Mouse (Mus musculus): ENCODE results near the gene Nudt2. TPM values are rescaled to one million over a fixed set of nuclear protein-coding genes. Genes with fewer than 3 reads are reported as not detected.

Gene Nudt2
- polyA plus RNA-seq, 1 experiment from 2014 or later, result 57.6 TPM

- Histone ChIP-seq H3K4me1 (peaks cover 16% of the 10 kb centered on the region), H3K9ac (peak overlapping the region; percentile 66), H3K9me3 (no peaks in the 10 kb centered on the region), H3K4me2 (replicated peaks) (peak overlapping the region; percentile 79), H3K27me3 (replicated peaks) (no peaks in the 10 kb centered on the region), H3K4me3 (peak overlapping the region; percentile 46), H3K36me3 (no peaks in the 10 kb centered on the region), H3K27ac (0 out of 2 replicates have a peak overlapping the region, but pooled peaks have one; percentile 13)
- under 1% methylated on average over 22 of the region's 22 CpGs for WGBS
- peak; percentile 2 for ATAC-seq (ENCODE audit: low FRiP score, low read depth)
Observed at GRCm38 (mm10) chr4:41507326-41507924, 42.5 kb downstream of the Nudt2 start.

DNA sequence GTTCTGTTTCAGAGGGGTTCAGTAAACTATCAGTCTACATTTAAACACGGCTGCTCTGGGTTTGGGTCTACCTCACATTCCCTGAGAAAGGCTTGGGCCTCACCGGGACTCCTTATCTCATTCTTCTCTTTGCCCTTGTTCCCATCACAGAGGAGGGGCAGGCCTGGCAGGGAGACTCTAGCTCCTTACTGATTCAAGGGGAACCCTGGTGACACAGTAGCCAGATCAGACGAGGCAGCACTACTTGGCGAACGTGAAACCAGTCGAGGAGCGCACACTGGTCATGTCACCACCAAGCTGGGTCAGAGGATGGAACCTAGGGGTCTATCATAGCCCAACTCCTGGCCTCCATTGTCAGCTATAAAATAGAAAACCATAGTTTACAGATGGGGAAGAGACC is 43.0 kb downstream of the Nudt2 start:
- Histone ChIP-seq H3K27ac (no peak overlapping the region), H3K36me3 (no peaks in the 10 kb centered on the region), H3K27me3 (replicated peaks) (no peaks in the 10 kb centered on the region), H3K4me3 (peak overlapping the region; percentile 46; the same call in 1 of the 2 replicates), H3K9ac (no peak overlapping the region), H3K9me3 (no peaks in the 10 kb centered on the region), H3K4me1 (peaks cover 10% of the 10 kb centered on the region), H3K4me2 (replicated peaks) (no peak overlapping the region)
- ATAC-seq (ENCODE audit: low FRiP score, low read depth), result no peak
- 42% methylated on average over 7 of the region's 7 CpGs for WGBS

DNA sequence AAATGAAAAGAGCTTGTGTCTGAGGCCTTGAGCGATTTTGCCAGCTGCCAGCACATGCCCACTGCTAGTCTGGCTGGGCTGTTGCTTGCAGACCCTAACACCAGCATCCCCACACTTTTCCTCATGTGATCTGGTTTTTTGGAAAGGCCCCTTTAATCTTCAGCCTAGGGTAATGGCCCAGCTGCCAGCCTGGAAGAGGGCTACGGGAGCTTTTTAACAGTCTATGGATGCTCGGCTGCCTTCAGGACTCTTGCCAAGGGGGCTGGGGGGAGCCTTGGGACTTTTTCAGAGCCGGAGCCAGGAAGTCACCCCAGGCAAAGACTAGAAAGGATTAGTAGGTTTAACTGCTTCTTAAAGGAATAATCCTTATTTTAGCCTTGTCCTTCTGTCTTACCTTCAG is 48.4 kb downstream of the Nudt2 start:
- Histone ChIP-seq H3K4me3 (no peak overlapping the region), H3K27me3 (replicated peaks) (no peaks in the 10 kb centered on the region), H3K4me2 (replicated peaks) (no peak overlapping the region), H3K4me1 (peaks cover 5% of the 10 kb centered on the region; the same call in 1 of the 2 replicates), H3K9me3 (no peaks in the 10 kb centered on the region), H3K27ac (no peak overlapping the region), H3K36me3 (peaks cover 5% of the 10 kb centered on the region), H3K9ac (no peak overlapping the region)
- ATAC-seq (ENCODE audit: low FRiP score, low read depth), result no peak
- 43% methylated on average over 4 of the region's 4 CpGs for WGBS

DNA sequence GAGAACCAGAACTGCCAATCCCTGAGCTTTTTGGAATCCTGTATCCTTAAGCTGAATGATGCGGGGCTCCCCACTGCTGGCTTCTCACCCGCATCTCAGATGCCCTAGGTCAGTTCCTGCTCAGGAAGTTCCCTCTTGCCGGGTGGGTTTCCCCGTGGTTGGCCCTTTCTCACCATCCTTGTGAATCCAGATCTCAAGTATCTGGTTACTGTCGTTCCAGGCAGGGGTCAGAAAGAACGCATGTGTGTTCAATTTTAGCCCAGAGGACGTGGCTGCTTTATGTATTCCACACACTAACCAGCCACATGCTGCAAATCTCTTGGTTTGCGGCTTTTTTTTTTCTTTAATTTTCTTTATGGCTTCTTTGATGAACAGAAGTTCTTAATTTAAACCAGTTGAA is 48.8 kb downstream of the Nudt2 start:
- Histone ChIP-seq H3K4me1 (peaks cover 5% of the 10 kb centered on the region; the same call in 1 of the 2 replicates), H3K36me3 (peaks cover 9% of the 10 kb centered on the region), H3K27ac (no peak overlapping the region), H3K9me3 (no peaks in the 10 kb centered on the region), H3K27me3 (replicated peaks) (no peaks in the 10 kb centered on the region), H3K4me3 (no peak overlapping the region), H3K4me2 (replicated peaks) (no peak overlapping the region), H3K9ac (no peak overlapping the region)
- ATAC-seq (ENCODE audit: low FRiP score, low read depth), result no peak
- WGBS, result 39% methylated on average over 8 of the region's 8 CpGs

GRCm38 (mm10) chr4:41517233-41517632 is 52.3 kb downstream of the Nudt2 start, which contains the start of gene 1110017D15Rik:
1110017D15Rik (minus strand) TSS chr4:41517333.
- H3K27ac ChIP-seq, result no peak within 1 kb of the TSS
- peaks cover 5% of the 10 kb centered on the region; the same call in 1 of the 2 replicates for H3K4me1 ChIP-seq
- no peak for ATAC-seq (ENCODE audit: low FRiP score, low read depth)
- H3K27me3 ChIP-seq (replicated peaks), result peaks cover 6% of the 10 kb centered on the region; the same call in 1 of the 2 replicates
- no peaks in the 10 kb centered on the region for H3K9me3 ChIP-seq
- no peak within 1 kb of the TSS for H3K4me2 ChIP-seq (replicated peaks)
- 82% methylated on average over 2 of the region's 2 CpGs for WGBS
- H3K36me3 ChIP-seq, result peaks cover 36% of the 10 kb centered on the region
- H3K4me3 ChIP-seq, result no peak within 1 kb of the TSS
- no peak within 1 kb of the TSS for H3K9ac ChIP-seq

- H3K4me1 ChIP-seq, result peaks cover 5% of the 10 kb centered on the region; the same call in 1 of the 2 replicates
- no peak overlapping the region for H3K27ac ChIP-seq
- 80% methylated on average over 7 of the region's 7 CpGs for WGBS
- no peak overlapping the region for H3K9ac ChIP-seq
- no peak overlapping the region for H3K4me2 ChIP-seq (replicated peaks)
- H3K36me3 ChIP-seq, result peaks cover 36% of the 10 kb centered on the region
- no peak for ATAC-seq (ENCODE audit: low FRiP score, low read depth)
- H3K4me3 ChIP-seq, result no peak overlapping the region
- H3K27me3 ChIP-seq (replicated peaks), result peaks cover 6% of the 10 kb centered on the region; the same call in 1 of the 2 replicates
- no peaks in the 10 kb centered on the region for H3K9me3 ChIP-seq
Observed at GRCm38 (mm10) chr4:41518349-41518748, 53.4 kb downstream of the Nudt2 start.

DNA sequence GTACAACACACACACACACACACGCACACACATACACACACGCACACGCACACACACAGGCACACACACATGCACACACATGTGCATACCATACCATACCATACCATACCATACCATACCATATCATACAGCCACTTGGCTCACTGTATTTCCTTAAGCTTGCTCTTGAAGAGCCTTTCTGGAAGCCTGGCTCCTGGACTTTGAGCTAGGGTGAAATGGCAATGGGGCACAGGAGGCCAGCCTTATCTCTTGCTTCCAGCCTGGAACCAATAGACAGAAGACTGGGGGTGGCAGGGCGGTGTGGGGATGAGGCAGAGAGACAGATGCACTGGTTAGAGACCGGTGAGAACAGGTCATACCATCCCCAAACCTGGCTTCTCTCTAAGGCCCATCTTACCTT is 54.2 kb downstream of the Nudt2 start:
- no peak overlapping the region for H3K4me2 ChIP-seq (replicated peaks)
- H3K36me3 ChIP-seq, result peaks cover 36% of the 10 kb centered on the region
- 92% methylated on average over 5 of the region's 5 CpGs for WGBS
- peaks cover 6% of the 10 kb centered on the region; the same call in 1 of the 2 replicates for H3K27me3 ChIP-seq (replicated peaks)
- no peak overlapping the region for H3K27ac ChIP-seq
- ATAC-seq (ENCODE audit: low FRiP score, low read depth), result no peak
- H3K9ac ChIP-seq, result no peak overlapping the region
- no peaks in the 10 kb centered on the region for H3K4me1 ChIP-seq
- H3K4me3 ChIP-seq, result no peak overlapping the region
- H3K9me3 ChIP-seq, result no peaks in the 10 kb centered on the region

DNA sequence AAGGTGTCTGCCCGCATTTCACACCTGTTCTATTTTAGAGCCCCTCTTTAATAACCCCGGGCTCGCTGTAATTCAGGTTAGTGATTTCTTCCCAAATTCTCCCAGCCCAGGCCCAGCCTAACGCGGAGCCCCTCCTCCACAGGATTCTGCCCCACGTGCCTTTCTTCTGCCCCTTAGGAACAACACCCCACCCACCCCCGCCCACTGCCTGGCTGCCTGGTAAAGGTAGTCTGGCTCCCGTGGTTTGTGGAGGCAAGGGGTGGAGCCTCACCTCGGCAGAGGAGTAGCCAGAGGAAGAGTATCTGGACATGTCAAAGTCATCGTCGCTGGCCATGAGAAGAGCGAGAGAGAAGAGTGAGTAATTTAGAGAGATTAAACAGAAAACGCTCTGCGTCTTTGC is 55.7 kb downstream of the Nudt2 start:
- no peak for ATAC-seq (ENCODE audit: low FRiP score, low read depth)
- WGBS, result 45% methylated on average over 14 of the region's 14 CpGs
- H3K9me3 ChIP-seq, result no peaks in the 10 kb centered on the region
- H3K9ac ChIP-seq, result no peak overlapping the region
- H3K36me3 ChIP-seq, result peaks cover 36% of the 10 kb centered on the region
- H3K27ac ChIP-seq, result no peak overlapping the region
- H3K4me3 ChIP-seq, result no peak overlapping the region
- no peak overlapping the region for H3K4me2 ChIP-seq (replicated peaks)
- H3K27me3 ChIP-seq (replicated peaks), result peaks cover 6% of the 10 kb centered on the region; the same call in 1 of the 2 replicates
- no peaks in the 10 kb centered on the region for H3K4me1 ChIP-seq

- ATAC-seq (ENCODE audit: low FRiP score, low read depth), result no peak
- Histone ChIP-seq H3K9ac (no peak overlapping the region), H3K27ac (no peak overlapping the region)
Observed at GRCm38 (mm10) chr4:41522136-41522535, 57.2 kb downstream of the Nudt2 start.

DNA sequence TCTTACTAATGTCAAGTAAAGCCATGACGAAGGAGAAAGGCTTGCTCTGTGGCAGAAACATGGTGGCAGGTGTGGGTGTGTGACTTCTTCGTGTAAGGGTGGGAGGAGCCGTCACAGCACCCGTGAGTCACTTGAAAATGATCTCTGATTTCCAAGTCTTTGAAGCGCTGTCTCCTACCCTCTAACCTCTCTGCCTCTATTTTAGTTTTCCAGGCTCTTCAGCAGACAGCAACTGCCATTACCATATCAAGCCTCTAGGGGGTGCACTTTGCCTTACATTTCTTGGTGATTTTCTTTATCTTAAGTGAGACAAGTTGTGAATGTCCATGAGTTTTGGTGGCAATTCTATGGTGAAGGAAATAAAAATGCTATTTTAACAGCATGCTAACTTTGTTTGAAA is 57.8 kb downstream of the Nudt2 start:
- Histone ChIP-seq H3K4me2 (replicated peaks) (no peak overlapping the region), H3K27ac (no peak overlapping the region), H3K36me3 (peaks cover 36% of the 10 kb centered on the region), H3K9ac (no peak overlapping the region), H3K27me3 (replicated peaks) (peaks cover 6% of the 10 kb centered on the region; the same call in 1 of the 2 replicates), H3K9me3 (no peaks in the 10 kb centered on the region), H3K4me3 (no peak overlapping the region), H3K4me1 (peaks cover 16% of the 10 kb centered on the region)
- 61% methylated on average over 5 of the region's 5 CpGs for WGBS
- no peak for ATAC-seq (ENCODE audit: low FRiP score, low read depth)

More at GRCm38 (mm10) chr4:41522136-41522535, 57.2 kb downstream of the Nudt2 start:
- Histone ChIP-seq H3K4me2 (replicated peaks) (no peak overlapping the region), H3K9me3 (no peaks in the 10 kb centered on the region), H3K27me3 (replicated peaks) (peaks cover 6% of the 10 kb centered on the region; the same call in 1 of the 2 replicates), H3K4me3 (no peak overlapping the region), H3K4me1 (peaks cover 10% of the 10 kb centered on the region), H3K36me3 (peaks cover 36% of the 10 kb centered on the region)
- WGBS, result 80% methylated on average over 6 of the region's 6 CpGs

DNA sequence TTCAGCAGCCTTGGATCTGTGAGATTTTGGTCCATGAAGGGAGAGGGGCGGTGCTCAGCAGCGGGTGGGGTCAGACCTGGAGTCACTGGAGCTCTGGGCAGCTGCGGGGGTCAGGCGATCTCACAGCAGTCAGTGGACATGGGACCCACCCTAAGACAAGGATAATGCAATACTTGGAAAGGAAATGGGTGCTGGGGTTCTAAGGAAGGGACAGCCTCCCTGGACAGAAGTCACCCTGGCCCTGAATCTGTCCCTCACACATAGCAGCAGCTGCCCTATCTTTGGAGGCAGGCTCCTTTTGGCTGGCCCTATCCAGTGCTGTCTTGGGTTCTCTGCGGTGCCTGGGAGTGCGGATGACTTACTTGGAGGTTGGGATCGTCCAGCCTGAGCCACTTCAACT is 58.9 kb downstream of the Nudt2 start:
- no peak overlapping the region for H3K9ac ChIP-seq

GRCm38 (mm10) chr4:41524829-41525228 is 59.9 kb downstream of the Nudt2 start:
- Histone ChIP-seq H3K27ac (no peak overlapping the region), H3K27me3 (replicated peaks) (0 out of 2 replicates have a peak, but pooled peaks cover 3% of the 10 kb centered on the region), H3K9ac (no peak overlapping the region), H3K4me1 (peaks cover 30% of the 10 kb centered on the region), H3K9me3 (no peaks in the 10 kb centered on the region), H3K4me3 (no peak overlapping the region), H3K36me3 (peaks cover 17% of the 10 kb centered on the region; the same call in 1 of the 2 replicates), H3K4me2 (replicated peaks) (no peak overlapping the region)
- 75% methylated on average over 9 of the region's 9 CpGs for WGBS
- no peak for ATAC-seq (ENCODE audit: low FRiP score, low read depth)

More for the DNA sequence above, 58.9 kb downstream of the Nudt2 start:
- Histone ChIP-seq H3K4me2 (replicated peaks) (no peak overlapping the region), H3K27me3 (replicated peaks) (peaks cover 6% of the 10 kb centered on the region; the same call in 1 of the 2 replicates), H3K9me3 (no peaks in the 10 kb centered on the region), H3K4me3 (no peak overlapping the region), H3K27ac (no peak overlapping the region), H3K36me3 (peaks cover 26% of the 10 kb centered on the region), H3K4me1 (peaks cover 26% of the 10 kb centered on the region)
- 85% methylated on average over 7 of the region's 7 CpGs for WGBS
- ATAC-seq (ENCODE audit: low FRiP score, low read depth), result no peak

Data from neural tube, embryonic 12.5 days (tissue).